Mouse (Mus musculus) gastrocnemius, postnatal 10 days (tissue): ENCODE results near the gene Tigit. TPM values are rescaled to one million over a fixed set of nuclear protein-coding genes. Genes with fewer than 3 reads are reported as not detected.

Experiments used
- DNase-seq: peaks from one replicate; pipeline ENCODE4 v3.0.0; 2021; ENCODE audit warnings: mixed read lengths
- long read RNA-seq, 2 experiments: library from polyadenylated mRNA; stranded (forward); transcript quantifications; one replicate each; pipeline ENCODE4 v2.0.0; 2021
- total RNA-seq, 2 experiments: library from RNA; stranded (reverse); gene quantifications; 2 replicates each; pipeline ENCODE4 v1.2.3; 2021

Tigit gene
- total RNA-seq = not detected
- long read RNA-seq, experiment 1 = 0 reads
- long read RNA-seq, experiment 2 = 0 reads

DNA sequence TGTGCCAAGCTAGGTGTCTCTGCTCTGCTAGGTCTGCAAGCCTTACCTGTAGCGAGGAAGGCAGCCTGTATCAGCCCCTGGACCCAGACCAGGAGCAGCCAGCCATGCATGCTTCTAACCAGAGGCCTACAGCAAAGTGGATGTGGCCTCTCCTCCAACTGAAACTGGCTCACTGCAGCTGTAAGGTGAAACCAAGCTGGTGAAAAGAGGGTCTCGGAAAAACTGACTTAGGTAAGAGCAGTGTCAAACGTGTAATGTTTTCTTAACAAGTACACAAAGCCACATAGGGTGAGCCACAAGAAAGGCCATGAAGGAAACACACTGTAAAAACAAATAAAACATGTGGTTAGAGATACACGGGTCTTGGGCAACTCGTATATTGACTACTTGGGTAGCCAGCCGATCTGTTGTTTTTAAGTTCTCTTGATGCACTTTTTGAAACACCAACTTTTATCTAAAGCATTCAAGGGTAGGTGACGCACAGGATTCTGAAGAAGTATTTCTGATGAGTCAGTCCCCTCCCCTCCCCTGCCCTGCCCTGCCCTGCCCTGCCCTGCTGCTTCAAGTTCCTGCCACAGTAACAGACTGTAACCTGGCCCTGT lies at the start of gene Tigit:
Gene Tigit (minus strand): TSS at position 169 of the 602 bp plus-strand sequence.
- DNase-seq = no peak

DNA sequence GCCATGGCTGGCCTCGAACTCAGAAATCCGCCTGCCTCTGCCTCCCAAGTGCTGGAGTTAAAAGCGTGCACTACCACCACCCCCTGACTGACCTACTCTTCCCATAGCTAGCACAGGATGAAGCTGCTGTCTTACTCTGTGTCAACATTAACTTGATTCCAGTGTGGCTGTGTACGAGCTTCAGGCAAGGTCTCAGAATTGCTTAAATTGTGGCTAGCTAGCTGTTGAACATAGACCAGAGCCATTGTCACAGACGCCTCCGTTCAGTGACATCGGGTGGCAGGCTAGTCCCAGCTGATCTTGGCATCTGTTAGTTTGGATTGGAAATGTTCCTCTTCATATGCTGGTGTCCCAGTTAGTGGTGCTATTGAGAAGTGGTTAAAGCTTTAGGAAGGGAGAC lies 47.4 kb upstream of the Tigit start:
- no peak for DNase-seq

DNA sequence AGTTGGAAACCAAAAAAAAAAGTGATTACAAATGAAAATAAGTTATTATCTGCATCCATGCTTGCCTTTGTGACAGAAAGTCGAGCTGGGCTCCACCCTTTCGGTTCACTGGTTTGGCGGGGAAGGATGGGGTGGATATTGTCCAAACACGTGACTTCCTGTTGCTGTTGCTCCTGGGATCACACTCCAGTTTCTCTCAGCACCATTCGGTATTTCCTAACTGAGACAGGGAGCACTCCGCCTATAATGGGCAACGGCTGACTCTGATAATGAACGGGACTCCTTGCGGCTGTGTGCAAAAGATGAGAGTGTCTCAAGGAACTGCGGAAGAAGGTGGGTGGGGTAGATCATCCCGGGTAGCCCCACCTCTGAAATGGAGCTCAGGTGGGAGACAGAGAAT lies 46.7 kb upstream of the Tigit start:
- DNase-seq = no peak

DNA sequence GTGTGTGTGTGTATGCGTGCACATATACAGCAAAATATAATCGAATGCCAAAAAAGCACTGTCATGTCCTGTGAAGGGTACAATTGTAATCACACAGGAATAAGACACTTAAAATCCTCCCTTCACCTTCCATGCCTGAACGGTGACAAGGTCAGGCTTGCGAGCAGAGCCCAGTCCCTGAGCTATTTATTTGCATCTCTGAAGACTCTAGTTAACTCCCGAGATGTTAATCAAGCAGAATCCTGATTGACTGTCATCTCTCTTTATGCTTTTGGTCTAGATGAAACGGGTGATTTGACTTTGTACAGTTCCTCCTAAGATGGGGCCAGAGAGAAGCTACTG lies 46.2 kb upstream of the Tigit start:
- DNase-seq = no peak

DNA sequence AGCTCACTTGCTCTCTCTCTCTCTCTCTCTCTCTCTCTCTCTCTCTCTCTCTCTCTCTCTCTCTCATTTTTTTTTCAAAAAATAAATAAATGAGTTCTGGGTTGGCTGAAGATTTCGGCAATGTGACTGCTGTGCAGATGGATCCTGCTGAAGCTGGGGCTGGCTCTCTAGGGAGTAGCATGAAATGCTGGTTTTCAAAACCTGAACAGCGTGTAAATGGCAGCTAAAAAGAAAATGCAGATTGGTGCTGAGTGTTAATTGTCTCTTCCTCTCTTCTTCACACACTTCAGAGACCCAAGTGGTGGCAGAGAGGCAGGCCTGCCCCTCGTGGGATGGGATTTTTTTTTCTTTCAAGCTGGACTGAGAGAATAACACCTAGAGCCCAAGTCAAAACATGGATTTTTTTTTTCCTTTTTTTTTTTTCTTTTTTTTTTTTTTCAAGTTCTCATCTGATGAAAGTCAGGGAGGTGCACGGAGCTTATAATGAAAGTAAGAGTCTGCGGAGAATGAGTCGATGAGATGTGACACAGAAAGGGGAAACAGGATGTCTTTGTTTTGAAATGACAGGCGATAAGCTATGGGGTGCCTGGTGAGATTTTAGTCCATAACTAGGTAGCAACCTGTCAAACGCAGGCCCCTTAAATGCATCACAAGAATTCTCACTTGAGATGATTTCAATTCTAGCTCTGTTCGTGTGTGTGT lies 45.6 kb upstream of the Tigit start:
- DNase-seq = no peak

DNA sequence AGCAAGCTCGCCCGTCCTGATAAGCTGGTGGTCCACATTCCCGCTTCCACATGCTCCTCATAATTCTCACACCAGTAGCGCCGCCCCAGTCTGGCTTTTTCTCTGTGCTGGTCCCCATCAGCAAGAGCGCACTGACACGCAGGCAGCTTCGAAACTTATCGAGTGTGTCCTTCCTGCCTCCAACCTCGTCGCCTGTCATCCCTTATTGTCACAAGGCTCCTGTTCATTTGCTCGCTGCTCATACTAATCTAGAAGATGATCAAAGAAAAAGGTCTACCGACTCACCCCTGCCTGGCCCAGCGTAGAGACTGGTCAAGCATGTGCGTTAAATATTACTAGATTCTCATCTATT lies 45.1 kb upstream of the Tigit start:
- DNase-seq = no peak

DNA sequence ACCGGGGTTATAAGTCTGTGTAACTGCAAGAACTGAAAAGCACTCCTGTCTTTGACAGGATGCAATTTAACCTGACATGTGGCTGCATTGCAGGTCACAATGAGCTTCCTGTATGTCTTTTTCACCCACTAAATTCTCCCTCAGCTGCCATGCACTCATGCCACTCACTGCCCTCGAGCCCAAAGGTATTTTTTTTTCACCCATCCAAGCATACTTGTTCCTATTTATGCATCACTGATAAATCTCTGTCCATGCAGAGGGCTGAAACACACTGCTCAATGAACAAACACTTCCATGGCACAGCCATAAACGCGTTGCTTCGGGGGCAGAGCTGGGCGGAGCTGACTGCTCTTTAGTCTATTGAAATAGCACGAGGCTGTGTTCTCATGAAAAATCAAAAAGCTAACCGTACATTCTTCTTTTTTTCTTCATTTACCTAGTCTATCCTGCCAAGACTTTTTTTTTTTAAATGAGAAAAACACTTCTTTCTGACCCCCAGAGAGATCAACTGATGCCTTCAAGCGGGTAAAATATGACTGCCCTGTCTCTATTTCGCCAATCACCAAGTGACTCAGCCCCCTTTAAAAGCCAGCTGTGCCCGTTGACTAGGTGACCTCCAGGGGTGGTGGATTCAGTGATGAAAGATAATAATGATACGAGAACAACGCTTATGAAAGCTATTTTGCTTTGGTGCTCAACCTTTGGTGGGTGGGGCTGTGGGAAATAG lies 44.6 kb upstream of the Tigit start:
- DNase-seq = no peak

DNA sequence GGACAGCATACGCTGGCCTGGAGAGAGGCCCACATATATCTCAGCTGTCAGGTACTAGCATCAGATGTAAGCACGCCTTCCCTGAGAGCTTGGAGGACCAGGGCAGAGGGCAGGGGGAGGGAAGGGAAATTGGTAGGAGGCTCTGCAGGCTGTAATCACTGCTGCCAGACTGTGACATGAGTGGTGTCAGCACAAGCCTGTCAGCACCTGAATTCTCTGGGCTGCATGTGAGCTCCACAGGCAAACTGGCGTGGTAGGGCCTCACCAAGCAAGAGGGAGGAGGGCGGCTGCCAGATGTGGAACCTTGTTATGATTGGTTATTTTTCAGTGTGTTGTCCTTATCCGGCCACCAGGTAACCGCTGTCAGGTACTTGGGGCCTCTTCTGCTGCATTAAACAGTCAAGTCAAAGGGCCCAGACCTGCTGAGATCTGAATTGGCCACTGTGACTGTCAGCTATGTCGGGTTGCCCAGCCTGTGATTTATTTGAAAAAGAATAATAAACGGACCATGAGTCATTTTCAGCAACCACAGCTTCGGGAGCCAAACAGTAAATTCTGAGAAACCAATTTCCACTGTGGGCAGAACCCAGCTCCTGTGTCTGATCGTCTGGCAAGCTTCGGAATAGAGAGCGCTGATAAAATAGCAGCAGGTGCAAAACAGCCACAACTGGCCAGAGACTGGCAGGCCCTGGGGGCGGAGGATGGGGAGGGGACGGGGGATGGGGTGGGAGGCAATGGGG lies 38.0 kb upstream of the Tigit start:
- no peak for DNase-seq

DNA sequence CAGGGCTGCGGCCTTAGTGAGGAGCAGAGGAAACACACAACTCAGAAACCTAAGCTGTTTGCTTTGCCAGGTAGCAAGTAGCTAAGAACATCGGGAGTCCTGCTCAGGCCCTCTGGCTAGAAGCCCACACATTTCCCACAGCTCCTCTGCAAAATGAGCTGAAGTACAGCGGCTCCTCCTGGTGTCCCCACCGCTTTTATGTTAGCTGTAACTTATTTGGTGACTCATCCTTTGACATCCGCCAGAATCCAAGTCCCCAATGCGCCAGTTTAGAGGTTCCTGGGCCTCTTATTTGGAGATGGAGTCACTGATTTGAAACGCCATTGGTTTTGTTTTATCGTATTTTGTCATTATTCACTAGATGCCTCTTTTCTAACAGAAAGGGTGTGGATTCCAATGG lies 36.6 kb upstream of the Tigit start:
- no peak for DNase-seq

DNA sequence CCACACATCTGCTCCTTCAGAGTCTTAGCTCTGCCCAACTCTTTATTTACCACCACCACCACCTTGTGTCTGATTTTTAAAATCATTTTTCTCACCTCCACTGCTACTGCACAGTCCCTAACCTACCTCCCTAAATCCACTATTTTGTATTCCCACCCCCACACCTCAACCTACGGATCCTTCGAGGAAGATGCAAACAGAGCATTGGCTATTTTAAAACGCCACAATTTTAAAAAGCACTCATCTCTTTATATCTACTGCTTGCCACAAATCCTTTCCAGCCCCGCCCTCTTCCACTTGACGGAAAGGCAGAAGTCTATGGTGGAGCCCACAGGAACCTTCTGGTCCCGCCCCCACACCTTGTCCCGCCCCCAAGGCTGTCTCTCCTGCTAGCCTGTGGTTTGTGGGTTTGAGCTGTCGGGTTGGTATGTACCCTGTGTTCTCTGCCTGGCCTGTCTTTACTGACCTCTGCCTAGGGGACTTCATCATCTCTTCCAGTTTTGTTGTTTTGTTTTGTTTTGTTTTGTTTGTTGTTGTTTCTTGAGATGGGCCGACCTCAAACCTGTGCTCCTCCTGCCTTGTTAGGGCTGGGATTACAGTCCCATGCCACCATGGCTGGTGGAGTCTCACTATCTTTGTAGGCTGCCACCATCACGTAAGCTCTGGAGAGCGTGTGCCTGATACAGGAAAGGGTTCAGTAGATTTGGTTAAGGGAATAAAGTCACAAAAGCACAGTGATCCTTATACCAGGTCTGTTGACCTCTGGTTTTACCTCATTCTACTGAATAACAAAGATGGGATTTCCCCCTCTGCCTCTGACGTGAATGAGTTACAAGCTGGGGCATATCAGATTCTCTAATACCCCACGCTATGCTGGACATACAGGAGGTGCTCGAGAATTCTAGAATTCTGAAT lies 35.0 kb upstream of the Tigit start:
- no peak for DNase-seq

DNA sequence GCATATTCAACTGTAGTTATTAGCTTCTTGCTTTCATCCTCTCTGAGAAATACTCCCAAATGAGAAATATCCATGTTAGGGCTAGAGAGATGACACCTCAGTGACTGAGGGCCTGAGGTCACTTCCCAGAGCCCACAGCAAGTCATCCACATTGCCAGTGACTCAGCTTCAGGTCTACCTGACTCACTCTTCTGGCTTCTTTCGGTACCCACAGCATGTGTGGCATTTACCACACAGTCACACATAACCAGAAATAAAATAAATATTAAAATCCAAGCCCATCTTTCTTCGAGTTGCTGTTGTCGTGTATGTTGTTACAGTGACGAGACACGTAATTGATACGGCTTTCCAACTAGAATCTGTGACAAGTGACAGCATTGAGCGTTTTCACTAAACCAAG lies 33.8 kb upstream of the Tigit start:
- DNase-seq = no peak

DNA sequence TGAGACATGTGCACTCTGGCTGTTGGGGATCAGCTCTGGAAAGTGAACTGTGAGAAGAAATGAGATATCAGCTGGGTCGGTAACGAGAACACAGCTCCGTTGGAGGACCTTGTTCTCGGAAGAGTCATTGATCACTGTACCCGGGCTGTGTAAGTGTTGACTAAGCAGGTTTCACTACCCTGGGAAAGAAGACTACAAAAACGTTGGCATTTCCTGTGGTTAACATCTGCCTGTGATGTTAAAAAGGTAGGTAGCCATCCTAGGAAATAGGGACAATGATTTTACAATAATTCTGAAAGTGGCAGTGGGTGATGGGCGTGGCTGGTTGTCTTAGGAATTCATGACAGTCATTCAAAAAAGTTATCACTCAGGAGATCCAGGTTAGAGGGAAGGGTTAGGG lies 31.9 kb upstream of the Tigit start:
- no peak for DNase-seq

DNA sequence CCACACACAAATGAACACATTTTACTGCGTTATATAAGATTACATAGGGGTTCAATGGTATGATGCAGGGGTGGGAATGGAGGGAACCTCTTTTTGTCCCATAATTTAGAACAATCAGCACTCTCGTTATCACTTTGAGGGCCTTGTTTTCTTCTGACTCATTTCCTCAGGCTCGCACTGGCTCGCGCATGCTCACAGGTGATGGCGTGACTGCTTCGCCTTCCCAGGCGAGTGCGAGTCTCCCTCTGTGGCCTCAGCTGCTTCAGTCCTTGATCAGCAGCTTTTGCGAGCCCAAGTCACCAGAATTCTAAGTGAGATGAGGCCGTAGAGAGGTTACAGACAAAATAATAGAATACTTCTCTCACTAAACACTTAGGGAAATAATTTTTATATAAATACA lies 30.2 kb upstream of the Tigit start:
- no peak for DNase-seq

DNA sequence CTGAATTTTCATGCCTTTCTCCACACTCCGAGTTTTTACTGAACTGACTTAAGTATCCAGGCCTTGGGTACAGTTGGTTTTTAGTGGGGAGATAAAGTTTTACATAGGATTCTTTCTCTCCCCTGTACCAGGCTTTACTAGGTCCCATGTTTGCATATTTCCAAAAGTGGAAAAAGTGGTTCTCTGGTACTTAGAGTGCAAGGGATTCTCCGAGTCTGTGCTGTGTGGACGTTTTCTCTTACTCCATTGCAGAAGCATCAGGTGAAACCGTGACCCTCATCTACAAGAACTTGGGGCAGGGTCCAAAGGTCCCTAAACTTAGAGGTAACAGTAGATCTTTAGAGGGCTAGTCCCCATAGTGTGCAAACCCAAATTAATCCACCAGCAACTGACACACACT lies 28.7 kb upstream of the Tigit start:
- no peak for DNase-seq

DNA sequence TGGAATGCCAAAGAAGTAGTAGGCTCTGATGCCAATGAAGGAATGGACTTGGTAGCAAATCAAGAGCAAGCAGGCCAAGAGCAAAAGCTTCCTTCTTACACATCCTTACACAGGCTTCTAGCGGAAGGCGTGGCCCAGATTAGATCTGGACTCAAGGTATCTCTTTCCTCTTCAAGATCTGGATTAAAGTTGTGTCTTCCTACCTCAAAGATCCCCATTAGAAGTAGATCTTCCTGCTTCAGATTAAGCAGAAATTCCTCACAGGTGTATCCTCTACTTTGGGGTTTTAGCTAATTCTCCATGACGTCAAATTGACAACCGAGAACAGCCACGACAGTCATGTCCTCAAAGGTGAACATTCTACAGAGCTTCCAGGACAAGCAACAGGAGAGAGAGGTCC lies 27.8 kb upstream of the Tigit start:
- DNase-seq = no peak

DNA sequence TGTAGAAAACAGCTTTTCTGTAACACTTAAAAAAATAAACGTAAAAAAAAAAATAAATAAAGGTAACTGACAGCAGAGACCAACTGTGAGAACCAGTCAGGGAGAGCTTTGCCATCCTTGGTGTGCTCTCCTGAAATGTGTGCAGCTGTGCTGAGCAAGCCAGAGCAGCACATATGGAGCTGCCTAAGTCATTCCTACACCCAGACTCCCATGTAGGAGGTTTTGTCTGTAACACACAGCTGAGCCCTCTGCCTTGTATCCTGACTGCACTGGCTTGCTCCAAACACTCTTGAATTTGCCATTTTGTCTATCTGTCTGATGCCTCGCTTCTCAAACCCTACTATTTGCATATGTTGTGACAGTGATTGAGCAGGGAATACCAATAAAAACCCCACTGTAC lies 27.0 kb upstream of the Tigit start:
- DNase-seq = no peak

DNA sequence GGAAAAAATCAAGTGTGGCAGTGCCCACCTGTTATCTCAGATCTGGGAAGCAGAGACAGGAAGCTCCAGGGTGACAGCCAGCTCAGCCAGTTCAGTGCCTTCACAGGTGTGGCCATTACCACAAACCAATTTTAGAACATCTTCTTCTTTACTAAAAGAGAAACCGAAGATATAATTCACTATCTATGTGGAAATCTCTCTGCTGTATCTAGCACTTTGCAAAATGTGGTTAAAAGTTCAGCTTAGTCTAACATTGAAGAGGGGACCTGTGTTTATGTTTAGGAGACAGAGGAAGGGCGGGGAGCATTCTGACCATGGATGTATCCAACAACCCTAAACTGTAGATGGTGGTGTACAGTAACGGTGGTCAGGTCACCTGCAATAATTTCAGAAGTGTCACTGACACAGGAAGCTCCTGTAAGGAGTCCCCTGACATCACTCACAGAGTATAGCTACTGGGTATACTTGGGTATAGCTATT lies 26.3 kb upstream of the Tigit start:
- no peak for DNase-seq

DNA sequence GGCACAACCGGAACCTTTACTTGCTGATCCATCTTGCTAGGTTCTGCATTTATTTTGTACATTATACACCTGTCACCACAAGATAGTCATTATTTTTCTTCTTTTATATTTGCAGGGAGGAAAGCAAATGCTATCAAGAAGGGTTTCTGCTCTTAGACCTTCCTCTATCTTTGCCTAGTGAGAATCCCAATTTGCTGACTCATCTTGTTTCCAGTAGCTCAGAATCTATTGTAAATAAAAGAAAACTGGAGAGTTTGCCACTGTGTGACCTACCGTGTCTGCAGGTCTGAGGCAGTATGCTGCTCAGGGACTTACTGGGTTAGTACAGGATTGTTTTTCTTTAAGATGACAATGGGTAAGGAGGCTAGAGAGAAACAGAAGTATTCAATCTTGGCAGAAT lies 24.0 kb upstream of the Tigit start:
- no peak for DNase-seq

DNA sequence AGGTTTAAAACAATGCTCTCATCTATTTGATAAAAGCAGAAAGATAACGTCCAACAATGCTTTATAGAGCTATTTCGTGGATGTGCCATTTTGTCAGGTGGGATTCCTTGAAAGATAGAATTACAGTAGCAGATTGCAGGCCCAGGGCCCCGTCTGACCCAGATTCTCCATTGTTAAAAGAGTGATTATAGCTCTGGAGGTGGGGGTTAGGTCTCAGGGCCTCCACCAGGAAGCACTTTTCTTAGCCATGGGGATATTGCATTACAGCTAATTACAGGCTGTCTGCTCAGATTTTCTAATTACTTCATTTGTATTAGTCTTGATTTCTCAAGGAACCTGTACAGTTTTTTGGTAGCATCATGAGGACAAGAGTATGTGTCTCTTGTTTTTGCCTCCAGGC lies 10.5 kb upstream of the Tigit start:
- no peak for DNase-seq

DNA sequence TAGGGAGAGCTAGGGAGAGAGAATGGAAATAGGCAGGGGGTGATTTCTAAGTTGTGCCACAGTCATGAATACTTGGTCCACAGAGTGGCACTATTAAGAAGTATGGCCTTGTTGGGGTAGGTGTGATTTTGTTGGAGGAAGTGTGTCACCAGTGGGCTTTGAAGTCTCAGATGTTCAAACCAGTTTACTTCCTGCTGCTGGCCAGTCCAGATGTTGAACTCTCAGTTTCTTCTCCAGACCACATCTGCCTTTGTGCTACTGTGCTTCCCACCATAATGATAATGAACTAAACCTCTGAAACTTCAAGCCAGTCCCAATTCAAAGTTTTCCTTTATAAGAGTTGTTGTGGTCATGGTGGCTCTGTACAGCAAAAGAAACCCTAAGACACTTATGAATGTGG lies 8.8 kb upstream of the Tigit start:
- DNase-seq = no peak

DNA sequence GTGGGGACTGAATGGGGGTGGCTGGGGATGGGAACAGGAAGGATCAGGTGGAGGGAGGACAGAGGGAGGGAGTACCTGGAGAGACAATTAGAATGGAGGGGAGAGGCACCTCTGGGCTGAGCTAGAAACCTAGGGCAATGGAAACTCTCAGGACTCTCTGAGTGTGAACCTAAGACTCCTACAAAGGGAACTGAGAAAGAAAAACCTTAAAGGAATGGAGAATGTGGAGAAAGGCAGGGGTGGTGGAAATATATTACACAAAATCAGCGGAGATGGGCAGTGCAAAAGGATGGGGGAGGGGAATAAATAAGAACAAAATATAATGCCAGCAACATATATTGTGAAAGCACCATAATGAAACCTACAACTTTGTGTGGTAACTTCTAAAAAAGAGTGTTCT lies 8.0 kb upstream of the Tigit start:
- DNase-seq = no peak

DNA sequence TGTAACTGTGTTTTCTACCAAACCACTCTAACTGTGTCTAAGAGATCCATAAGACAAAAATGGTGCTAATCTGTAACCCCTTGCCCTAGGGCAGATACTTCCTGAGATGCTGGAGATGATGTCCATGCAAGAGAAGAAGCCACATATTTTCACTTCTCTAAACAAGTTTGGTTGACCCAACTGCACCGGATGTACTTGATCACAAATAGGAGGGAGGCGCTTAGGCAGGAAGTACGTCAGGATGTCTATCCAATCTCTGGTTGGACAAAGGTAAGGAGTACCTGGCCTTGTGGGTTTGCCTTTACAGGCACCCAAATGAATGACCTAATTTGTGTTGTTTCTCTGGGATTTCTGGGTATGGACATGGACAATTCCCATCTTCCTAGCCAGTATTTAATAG lies 4.3 kb upstream of the Tigit start:
- DNase-seq = no peak
